In the genomic region with DNA sequence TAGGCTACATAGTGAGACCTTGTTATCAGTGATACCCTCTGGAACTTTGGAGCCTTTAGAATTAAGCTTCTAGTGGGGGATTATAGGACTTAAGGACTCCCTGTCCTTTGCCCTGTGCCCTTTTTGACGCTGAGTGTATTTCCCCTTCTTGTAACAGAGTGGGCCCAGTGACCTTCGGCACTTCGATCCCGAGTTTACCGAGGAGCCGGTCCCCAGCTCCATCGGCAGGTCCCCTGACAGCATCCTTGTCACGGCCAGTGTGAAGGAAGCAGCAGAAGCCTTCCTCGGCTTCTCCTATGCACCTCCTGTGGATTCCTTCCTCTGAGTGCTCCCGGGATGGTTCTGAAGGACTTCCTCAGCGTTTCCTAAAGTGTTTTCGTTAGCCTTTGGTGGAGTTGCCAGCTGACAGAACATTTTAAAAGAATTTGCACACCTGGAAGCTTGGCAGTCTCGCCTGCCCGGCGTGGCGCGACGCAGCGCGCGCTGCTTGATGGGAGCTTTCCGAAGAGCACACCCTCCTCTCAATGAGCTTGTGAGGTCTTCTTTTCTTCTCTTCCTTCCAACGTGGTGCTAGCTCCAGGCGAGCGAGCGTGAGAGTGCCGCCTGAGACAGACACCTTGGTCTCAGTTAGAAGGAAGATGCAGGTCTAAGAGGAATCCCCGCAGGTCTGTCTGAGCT, we compare ENCODE assay signal across 8 mouse cellular contexts.
A peak's percentile ranks its signal among the peaks of the same experiment; 100 is the strongest.
DNase-seq lines count a peak whose midpoint lies in the region; ATAC-seq and TF ChIP-seq lines count a peak whose summit lies in the region.

No protein-coding gene starts in this region.

- H3K9me3 ChIP-seq in hindbrain, embryonic 15.5 days, result no peaks in the 10 kb centered on the region
- H3K9me3 ChIP-seq in midbrain, embryonic 13.5 days, result no peaks in the 10 kb centered on the region
- no peaks in the 10 kb centered on the region for H3K9me3 ChIP-seq in forebrain, embryonic 13.5 days (replicated peaks)

- DNase-seq in left cerebral cortex, adult 2 months (ENCODE audit: extremely low spot score in 1 of 2, low spot score in 2 of 2), result no peak
- DNase-seq in left cerebral cortex, postnatal 4 days, result no peak
- peak; percentile 54 for DNase-seq in ZHBTc4 (ENCODE audit: low read depth, low spot score)
- DNase-seq in layer of hippocampus, adult 9-11 months, result no peak
- no peak for DNase-seq in embryo, embryonic 10 days (ENCODE audit: low spot score)

- peak overlapping the region; percentile 64 for H3K4me3 ChIP-seq in left cerebral cortex, adult 2 months
- no peak overlapping the region for H3K4me3 ChIP-seq in hindbrain, embryonic 15.5 days
- H3K4me3 ChIP-seq in midbrain, embryonic 13.5 days (replicated peaks), result no peak overlapping the region
- H3K4me3 ChIP-seq in forebrain, embryonic 13.5 days, result no peak overlapping the region

- H3K36me3 ChIP-seq in hindbrain, embryonic 15.5 days, result peaks cover 25% of the 10 kb centered on the region; the same call in 1 of the 2 replicates
- peaks cover 26% of the 10 kb centered on the region for H3K36me3 ChIP-seq in midbrain, embryonic 13.5 days
- peaks cover 16% of the 10 kb centered on the region; the same call in 1 of the 2 replicates for H3K36me3 ChIP-seq in forebrain, embryonic 13.5 days (ENCODE audit: poor library complexity, severe bottlenecking)

- peaks cover 6% of the 10 kb centered on the region for H3K4me1 ChIP-seq in hindbrain, embryonic 15.5 days (replicated peaks)
- H3K4me1 ChIP-seq in midbrain, embryonic 13.5 days (replicated peaks), result peaks cover 10% of the 10 kb centered on the region; the same call in 1 of the 2 replicates
- H3K4me1 ChIP-seq in forebrain, embryonic 13.5 days, result no peaks in the 10 kb centered on the region

- intact Hi-C loops in left cerebral cortex, adult 2 months (cut with DNase I), result loop anchor here (5.0 kb wide), 1 partner anchor 471 kb away; no protein-coding TSS in a partner anchor
- intact Hi-C loops in left cerebral cortex, postnatal 4 days (cut with DNase I), result loop anchor here (10.0 kb wide), 3 partner anchors 234 to 394 kb away; no protein-coding TSS in a partner anchor

- H3K4me2 ChIP-seq in hindbrain, embryonic 15.5 days, result peak overlapping the region; percentile 27
- H3K4me2 ChIP-seq in midbrain, embryonic 13.5 days (replicated peaks), result peak overlapping the region; percentile 27
- no peak overlapping the region; the same call in 1 of the 2 replicates for H3K4me2 ChIP-seq in forebrain, embryonic 13.5 days

- 84% methylated on average over 28 of the region's 28 CpGs for WGBS in hindbrain, embryonic 15.5 days
- 83% methylated on average over 28 of the region's 28 CpGs for WGBS in midbrain, embryonic 13.5 days
- whole genome bisulfite sequencing in forebrain, embryonic 13.5 days, result 81% methylated on average over 28 of the region's 28 CpGs

- no peak overlapping the region for H3K9ac ChIP-seq in hindbrain, embryonic 15.5 days
- H3K9ac ChIP-seq in midbrain, embryonic 13.5 days (replicated peaks), result no peak overlapping the region
- no peak overlapping the region for H3K9ac ChIP-seq in forebrain, embryonic 13.5 days

- peak overlapping the region; percentile 66 for H3K27ac ChIP-seq in left cerebral cortex, adult 2 months
- no peak overlapping the region for H3K27ac ChIP-seq in hindbrain, embryonic 15.5 days (replicated peaks)
- H3K27ac ChIP-seq in midbrain, embryonic 13.5 days, result no peak overlapping the region
- no peak overlapping the region for H3K27ac ChIP-seq in forebrain, embryonic 13.5 days

- no peak for TF ChIP-seq CTCF in left cerebral cortex, adult 2 months (IDR thresholded peaks at IDR 0.05)

- no peaks in the 10 kb centered on the region for H3K27me3 ChIP-seq in hindbrain, embryonic 15.5 days
- no peaks in the 10 kb centered on the region for H3K27me3 ChIP-seq in midbrain, embryonic 13.5 days
- no peaks in the 10 kb centered on the region for H3K27me3 ChIP-seq in forebrain, embryonic 13.5 days

- no peak for ATAC-seq in hindbrain, embryonic 15.5 days (ENCODE audit: low FRiP score, low read depth)
- ATAC-seq in midbrain, embryonic 13.5 days, result no peak
- ATAC-seq in forebrain, embryonic 13.5 days, result no peak
